Mouse (Mus musculus): ENCODE measurements around the gene Gm21887.
"Not testable (repeated sequence)": the region's sequence is repeated elsewhere in the genome, so short reads cannot be mapped to it uniquely, and the experiment has no call there.

The Gm21887 gene

GRCm38 (mm10) chrX:169982606-169983400 lies 26.7 kb upstream of the Gm21887 start:
- ATAC-seq (ENCODE audit: insufficient number of reproducible peaks, low FRiP score, low TSS enrichment): not testable (repeated sequence)

DNA sequence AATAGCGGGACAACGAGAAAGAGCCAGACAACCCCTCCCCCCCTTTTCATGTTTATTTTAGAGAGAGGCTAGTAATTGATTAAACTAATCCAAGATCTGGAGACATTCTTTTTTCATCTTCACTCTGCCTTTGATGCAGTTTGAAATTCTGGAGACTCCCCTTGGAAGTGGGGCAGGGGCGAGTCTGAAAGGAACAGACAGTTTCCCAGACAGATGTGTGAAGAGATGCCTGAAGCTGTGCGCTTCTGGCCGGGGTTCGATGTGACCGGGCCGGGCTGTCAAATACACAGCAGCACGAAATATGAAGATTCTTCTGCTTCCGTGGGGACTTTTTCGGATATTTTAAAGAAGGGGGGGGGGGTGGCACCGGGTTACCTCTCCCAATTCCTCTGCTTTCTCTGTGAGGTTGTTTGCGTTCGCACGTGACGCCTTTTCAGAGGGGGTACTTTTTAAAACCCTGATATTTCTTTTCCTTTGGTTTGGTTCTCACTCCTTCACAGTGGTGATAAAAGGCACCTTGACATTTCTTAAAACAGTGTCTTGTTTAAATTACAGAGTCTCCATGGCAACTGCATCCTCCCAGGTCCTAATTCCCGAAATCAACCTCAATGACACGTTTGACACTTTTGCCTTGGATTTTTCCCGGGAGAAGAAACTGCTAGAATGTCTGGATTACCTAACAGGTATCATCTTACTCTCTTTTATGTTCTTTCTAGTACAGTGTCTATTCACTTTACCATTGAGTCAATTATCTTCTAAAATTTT lies 25.9 kb upstream of the Gm21887 start:
- not testable (repeated sequence) for ATAC-seq (ENCODE audit: insufficient number of reproducible peaks, low FRiP score, low TSS enrichment)

GRCm38 (mm10) chrX:169984331-169984730 lies 25.1 kb upstream of the Gm21887 start:
- ATAC-seq (ENCODE audit: insufficient number of reproducible peaks, low FRiP score, low TSS enrichment): not testable (repeated sequence)

DNA sequence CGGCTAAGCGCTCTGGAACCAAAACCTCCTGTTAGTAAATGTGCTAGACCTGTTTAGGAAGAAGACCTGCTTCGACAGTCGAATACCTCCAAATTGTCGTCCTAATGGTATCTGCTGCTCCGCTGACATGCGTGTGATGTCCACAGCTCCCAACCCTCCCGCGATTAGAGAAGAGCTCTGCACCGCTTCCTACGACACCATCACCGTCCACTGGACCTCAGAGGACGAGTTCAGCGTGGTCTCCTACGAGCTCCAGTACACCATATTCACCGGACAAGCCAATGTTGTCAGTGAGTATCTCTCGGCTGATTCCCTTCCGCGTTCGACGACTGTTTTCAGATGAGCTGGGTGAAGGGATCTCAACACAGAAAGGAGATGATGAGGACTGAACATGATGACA lies 24.6 kb upstream of the Gm21887 start:
- not testable (repeated sequence) for ATAC-seq (ENCODE audit: insufficient number of reproducible peaks, low FRiP score, low TSS enrichment)

DNA sequence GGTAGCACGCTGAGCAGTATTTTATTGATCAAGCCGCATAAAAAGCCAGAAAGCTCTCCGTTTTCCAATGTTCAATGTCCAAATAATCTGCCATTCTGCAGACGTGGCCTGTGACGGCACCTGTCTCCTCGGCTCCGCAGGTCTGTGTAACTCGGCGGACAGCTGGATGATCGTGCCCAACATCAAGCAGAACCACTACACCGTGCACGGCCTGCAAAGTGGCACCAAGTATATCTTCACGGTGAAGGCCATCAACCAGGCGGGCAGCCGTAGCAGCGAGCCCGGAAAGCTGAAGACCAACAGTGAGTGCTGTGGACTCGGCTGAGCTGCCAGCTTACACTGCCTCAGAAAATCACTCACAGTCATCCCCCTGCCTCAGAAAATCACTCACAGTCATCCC lies 23.7 kb upstream of the Gm21887 start:
- peak; percentile 11; the same call in 1 of the 2 replicates for ATAC-seq (ENCODE audit: insufficient number of reproducible peaks, low FRiP score, low TSS enrichment)

DNA sequence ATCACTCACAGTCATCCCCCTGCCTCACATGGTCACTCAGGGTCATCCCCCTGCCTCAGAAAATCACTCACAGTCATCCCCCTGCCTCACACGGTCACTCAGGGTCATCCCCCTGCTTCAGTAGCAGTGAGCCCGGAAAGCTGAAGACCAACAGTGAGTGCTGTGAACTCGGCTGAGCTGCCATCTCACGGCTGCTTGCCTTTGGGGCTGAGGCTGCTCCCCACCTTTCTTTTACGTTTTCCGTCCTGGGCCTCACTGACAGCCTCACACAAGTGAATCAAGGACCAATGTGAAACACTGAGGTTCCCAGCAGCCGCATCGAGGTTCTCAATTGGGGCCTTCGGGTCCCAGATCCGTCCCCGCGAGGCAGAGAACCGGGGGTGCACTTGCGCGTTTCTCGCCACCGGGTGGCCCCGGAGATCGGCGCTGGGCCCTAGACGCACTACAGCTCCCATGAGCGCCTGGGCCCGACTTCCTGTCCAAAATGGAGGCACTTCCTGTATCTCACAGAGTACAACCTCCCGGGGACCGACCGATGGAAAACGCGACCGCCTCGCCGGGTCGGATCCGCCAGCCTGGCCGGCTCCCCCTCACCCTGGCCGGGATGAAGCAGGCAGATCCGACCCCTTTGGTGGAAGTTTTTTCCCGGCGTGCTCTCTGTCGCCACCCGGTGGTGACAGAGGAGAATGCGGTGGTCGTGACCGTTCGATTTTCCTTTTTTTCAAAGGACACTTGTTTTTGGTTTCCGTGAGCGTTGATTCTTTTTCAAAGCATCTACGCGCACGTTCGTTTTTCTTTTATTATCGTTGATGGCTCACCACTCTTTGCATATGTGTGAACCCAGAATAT lies 22.7 kb upstream of the Gm21887 start:
- peak; percentile 85 for ATAC-seq (ENCODE audit: insufficient number of reproducible peaks, low FRiP score, low TSS enrichment)

DNA sequence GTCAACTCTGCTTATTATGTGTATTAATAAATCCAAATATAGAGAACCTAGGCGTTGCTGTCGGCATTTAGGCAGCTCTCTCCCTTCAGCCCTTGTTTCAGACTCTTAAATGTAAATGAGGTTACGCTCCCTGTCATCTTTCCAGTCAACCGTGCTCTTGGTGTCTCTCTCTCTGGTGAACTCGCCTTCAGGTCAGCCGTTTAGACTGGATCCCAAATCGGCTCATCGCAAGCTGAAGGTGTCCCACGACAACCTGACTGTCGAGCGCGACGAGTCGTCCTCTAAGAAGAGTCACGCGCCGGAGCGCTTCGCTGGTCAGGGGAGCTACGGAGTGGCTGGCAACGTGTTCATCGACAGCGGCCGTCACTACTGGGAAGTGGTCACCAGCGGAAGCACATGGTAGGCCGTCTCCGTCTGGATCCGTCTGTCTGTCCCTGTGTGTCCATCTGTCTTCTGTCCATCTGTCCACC lies 22.1 kb upstream of the Gm21887 start:
- peak; percentile 18 for ATAC-seq (ENCODE audit: insufficient number of reproducible peaks, low FRiP score, low TSS enrichment)

DNA sequence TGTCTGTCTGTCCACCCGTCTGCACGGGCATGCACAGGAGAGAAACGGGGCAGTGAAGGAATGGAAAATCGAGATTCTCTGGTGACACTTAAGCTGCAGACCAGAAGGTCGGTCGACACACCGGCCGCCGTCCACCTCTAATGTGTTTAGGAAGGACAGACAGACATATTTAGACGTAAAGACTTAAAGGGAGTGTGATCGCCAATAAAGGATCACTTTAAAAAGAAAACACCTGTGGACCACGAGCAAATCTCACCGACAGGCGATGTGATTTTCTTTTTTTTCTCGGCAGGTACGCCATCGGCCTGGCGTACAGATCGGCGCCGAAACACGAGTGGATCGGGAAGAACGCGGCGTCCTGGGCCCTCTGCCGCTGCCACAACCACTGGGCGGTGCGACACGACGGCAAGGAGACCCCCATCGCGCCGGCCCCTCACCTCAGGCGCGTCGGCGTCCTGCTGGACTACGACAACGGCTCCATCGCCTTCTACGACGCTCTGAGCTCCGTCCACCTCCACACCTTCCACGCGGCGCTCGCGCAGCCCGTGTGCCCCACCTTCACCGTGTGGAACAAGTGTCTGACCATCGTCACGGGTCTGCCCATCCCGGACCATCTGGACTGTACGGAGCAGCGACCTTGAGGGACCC lies 20.8 kb upstream of the Gm21887 start:
- ATAC-seq (ENCODE audit: insufficient number of reproducible peaks, low FRiP score, low TSS enrichment): peak; percentile 12

DNA sequence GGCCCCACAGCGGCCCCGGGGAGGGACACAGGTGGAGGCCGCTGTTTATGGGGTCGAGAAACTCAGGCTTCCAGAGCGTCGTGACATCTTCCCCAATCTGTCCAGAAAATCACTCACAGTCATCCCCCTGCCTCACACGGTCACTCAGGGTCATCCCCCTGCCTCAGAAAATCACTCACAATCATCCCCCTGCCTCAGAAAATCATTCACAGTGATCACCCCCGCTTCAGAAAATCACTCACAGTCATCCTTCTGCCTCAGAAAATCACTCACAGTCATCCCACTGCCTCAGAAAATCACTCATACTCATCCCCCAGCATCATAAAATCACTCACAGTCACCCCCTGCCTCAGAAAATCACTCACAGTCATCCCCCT lies 20.3 kb upstream of the Gm21887 start:
- ATAC-seq (ENCODE audit: insufficient number of reproducible peaks, low FRiP score, low TSS enrichment): peak; percentile 22; the same call in 1 of the 2 replicates

DNA sequence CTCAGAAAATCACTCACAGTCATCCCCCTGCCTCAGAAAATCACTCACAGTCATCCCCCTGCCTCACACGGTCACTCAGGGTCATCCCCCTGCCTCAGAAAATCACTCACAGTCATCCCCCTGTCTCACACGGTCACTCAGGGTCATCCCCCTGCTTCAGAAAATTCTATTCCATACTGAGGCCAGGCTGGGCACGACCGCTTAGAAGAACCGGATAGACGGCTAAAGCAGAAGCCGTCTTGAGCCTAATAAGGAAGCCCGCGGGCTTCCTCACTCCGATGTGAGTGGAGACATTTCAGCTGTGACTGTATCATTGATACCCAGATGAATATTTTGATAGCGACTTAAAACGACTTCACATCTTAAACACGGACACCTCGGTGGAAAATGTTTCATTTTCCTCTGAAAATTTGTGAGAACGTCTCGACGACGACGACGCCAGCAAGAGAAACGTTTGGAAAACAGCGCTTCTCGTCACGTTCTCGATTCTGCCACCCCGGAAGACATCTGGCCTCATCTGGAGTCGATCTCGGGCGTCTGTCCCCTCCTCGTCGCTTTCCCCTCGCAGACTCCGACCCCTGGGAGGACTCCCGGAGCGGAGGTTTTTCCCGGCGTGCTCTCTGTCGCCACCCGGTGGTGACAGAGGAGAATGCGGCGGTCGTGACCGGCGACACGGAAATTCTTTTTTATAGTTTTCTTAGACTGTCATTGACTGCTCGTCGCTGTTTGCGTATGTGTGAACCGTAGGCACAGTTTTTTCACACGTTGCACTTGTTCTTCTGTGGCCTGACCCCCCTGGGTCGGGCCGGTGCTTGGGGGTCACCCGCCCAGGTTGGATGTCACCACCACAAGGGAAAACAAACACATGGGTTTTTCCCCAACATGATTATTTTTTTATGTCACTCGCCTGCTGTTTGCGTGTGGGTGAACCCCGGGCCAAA lies 19.5 kb upstream of the Gm21887 start:
- ATAC-seq (ENCODE audit: insufficient number of reproducible peaks, low FRiP score, low TSS enrichment): not testable (repeated sequence)

- not testable (repeated sequence) for ATAC-seq (ENCODE audit: insufficient number of reproducible peaks, low FRiP score, low TSS enrichment)
These were observed 18.2 kb upstream of the Gm21887 start for GRCm38 (mm10) chrX:169991128-169991873.

- ATAC-seq (ENCODE audit: insufficient number of reproducible peaks, low FRiP score, low TSS enrichment): not testable (repeated sequence)
These were observed 17.2 kb upstream of the Gm21887 start for GRCm38 (mm10) chrX:169992086-169992930.

- not testable (repeated sequence) for ATAC-seq (ENCODE audit: insufficient number of reproducible peaks, low FRiP score, low TSS enrichment)
These were observed 16.4 kb upstream of the Gm21887 start for GRCm38 (mm10) chrX:169992951-169993547.

DNA sequence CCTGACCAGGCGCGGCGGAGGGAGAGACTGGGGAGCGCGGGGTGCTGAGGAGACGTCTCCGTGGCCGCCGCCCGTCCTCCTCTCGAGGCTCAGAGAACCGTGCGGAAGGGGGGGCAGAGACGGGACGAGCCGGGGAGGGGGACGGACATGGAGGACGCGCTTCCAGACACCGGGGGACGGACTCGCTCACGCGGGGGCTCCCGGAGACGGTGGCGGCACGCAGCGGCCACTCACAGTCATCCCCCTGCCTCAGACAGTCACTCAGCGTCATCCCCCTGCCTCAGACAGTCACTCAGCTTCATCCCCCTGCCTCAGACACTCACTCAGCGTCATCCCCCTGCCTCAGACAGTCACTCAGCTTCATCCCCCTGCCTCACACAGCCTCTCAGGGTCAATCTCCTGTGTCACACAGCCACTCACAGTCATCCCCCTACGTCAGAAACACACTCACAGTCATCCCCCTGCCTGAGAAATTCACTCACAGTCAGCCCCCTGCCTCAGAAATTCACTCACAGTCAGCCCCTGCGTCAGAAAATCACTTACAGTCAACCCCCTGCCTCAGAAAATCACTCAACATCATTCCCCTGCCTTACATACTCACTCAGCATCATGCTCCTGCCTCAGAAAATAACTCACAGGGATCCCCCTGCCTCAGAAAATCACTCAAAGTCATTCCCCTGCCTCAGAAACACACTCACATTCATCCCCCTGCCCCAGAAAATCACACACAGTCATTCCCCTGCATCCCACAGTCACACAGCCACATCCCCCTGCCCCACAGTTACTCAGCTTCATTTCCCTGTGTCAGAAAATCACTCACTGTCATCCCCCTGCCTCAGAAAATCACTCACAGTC lies 15.2 kb upstream of the Gm21887 start:
- ATAC-seq (ENCODE audit: insufficient number of reproducible peaks, low FRiP score, low TSS enrichment): not testable (repeated sequence)

DNA sequence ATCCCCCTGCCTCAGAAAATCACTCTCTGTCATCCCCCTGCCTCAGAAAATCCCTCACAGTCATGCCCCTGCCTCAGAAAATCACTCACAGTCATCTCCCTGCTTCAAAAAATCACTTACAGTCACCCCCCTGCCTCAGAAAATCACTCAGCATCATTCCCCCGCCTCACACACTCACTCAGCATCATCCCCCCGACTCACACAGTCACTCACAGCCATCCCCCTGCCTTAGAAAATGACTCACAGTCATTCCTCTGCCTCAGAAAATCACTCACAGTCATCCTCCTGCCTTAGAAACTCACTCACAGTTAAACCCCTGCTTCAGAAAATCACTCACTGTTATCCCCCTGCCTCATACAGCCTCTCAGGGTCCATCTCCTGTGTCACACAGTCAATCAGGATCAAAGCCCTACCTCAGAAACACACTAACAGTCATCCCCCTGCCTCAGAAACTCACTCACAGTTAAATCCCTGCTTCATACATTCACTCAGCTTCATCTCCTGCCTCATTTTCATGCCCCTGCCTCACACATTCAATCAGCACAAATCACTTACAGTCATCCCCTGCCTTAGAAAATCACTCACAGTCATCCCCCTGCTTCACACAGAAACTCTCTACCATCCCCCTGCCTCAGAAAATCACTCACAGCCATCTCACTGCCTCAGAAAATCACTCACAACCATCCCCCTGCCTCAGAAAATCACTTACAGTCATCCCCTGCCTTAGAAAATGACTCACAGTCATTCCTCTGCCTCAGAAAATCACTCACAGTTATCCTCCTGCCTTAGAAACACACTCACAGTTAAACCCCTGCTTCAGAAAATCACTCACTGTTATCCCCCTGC lies 14.4 kb upstream of the Gm21887 start:
- peak; percentile 60; the same call in 1 of the 2 replicates for ATAC-seq (ENCODE audit: insufficient number of reproducible peaks, low FRiP score, low TSS enrichment)

Measured in cerebellum, adult (tissue).